Mouse (Mus musculus): ENCODE results near the gene Cdnf.

Gene Cdnf

GRCm38 (mm10) chr2:3512552-3513454 is at the start of gene Cdnf, which contains the start of the genes Gm45902 and Hspa14:
Gene Cdnf (plus strand): TSS chr2:3513030.
Gene Gm45902 (minus strand): TSS chr2:3512790.
Gene Hspa14 (minus strand): TSS chr2:3512814.
- DNase-seq, result peak; percentile 95 to 96

DNA sequence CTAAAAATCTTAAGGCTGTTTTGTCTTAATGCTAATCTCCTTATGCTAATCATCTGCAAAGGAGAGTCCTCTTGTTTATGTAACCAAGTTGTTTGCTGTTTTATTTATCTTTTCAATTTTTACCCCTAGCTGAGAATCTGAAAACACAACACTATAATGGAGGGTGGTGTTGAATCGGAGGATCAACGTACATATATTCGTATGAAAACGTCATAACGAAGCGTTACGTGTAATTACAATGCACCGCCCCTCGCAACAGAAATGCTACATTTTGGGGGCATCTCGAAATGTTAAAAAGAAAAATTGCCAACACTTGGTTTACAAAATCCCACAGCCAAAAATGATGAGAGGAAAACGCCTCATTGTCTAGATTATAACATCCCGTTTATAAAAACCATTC is 38.9 kb upstream of the Cdnf start:
- no peak for DNase-seq

DNA sequence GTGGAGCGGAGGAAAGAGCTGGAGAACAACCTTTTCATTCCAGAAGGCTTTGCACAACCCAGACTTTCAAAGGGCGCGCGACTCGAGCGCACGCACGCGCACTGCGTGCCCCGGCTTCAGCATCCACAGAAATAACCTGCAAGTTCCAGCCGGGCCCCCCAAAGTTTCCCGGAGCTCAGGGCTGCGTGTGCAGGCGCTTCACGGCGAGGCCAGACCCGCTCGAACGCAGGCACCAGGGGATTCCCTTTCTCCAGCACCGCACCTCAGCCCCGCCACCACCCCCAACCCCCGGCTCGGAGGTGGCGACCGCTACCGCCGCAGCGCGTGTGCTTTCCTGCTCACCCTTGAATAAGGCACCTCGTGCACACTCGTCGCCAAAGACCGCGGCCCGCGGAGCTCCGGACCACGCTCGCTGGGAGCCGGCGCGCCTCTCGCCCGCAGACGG is 38.4 kb upstream of the Cdnf start:
- peak; percentile 73 to 75 for DNase-seq

DNA sequence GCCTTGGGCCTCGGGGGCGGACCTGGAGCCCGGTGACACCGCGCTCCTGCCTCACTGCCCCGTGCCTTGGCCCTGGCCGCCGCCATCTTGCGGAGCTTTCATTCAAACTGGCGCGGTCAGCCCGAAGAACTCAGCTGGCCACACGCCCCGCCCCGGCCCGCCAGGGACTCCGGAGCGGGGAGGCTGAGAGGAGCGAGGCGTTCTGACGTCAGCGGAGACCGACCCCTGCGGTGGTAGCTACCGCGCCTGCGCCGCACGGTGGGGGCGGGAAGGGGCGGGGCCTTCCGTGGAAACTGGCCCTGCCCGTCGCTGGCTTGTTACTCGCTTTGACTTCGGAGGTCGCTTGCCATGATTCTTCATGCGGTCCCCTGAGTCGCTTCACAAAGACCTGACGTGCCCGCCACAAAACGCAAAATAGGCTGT is 38.0 kb upstream of the Cdnf start, which contains the start of gene Suv39h2:
Gene Suv39h2, minus strand, starts transcription at position 171 of the 423 bp plus-strand sequence.
- peak; percentile 99 to 100 for DNase-seq

DNA sequence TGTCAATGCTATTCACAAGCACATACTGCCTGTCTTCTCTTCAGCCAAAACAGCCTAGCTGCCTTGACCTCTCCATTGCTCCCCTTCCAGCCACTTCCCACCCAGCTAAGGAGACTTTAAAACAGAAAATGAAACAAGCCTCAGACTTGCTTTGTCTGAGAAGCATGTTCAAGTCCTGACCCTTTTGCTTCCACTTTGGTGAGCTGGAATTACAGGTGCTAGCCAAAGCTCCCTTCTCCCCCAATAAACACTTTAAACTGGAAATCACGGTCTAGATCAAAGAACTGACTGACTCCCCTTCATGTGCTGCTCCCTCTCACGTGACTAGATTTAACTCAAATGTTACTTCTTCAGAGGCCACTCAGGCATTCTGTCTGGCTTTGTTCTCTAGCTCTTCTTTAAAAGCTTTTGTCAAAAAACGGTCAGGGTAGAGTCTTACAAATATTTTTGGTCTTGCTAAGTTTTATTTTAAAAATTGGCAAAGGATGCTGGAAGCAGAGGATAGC is 37.0 kb upstream of the Cdnf start:
- DNase-seq, result no peak

GRCm38 (mm10) chr2:3480239-3480638 is 32.6 kb upstream of the Cdnf start:
- no peak for DNase-seq

DNA sequence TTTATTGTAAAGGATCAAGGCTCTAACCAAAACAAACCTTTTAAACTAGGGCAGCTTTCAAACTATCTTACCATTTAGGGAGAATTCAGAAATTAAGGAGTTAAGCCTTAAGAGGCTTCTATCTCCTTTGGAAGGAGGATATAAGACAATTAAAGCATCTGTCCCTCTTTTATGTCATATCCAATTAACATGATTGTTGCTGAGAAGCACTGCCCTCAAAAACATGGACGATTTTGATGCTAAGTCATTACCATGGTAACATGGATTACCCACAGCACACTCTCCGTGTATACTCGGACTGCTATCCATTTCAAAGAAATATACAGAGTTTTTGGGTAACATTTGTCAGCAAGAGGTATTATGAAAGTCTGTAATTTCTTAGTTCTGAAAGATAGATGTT is 23.0 kb upstream of the Cdnf start:
- DNase-seq, result no peak

DNA sequence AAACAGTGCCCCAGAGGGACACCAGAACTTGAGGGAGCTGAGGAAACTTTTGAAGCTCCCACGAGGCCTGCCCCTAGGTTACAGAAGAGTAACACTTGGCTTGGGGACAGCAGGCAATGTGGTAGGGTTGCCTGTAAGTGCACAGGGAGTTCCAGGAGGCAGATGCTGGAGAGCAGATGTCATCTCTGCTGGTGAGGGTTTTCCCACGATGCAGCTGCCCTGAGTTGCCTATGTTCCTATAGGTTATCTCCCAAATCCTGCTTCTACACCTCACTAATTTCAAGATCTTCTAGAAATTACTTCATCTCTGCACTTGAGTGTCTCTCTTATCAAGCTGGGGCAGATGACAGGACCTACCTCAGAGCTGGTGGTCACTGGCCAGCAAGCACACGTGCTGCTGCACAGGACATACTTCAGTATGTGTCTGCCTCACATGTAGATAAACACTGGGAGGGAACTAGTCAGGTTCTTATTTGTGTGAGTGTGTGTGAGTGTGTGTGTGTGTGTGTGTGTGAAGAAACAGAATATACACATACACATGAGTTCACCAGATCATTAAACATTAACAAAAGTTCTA is 18.9 kb upstream of the Cdnf start:
- DNase-seq, result no peak

DNA sequence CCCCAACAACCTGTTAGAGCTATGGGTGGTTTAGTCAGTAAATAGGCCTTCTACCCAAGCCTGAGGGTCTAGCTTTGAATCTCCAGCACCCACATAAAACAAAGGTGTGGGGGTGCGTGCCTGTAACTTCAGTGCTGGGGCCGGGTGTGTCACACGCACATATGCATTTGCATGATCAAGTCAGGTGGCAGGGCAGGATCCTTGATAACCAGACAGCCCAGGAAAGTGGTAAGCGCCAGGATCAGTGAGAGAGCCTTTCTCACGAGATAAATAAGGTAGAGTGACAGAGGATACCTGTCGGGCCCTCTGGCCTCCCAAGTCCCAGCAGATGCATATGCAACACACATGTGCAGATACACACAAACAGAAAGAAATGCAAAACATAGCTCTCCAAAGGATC is 13.3 kb upstream of the Cdnf start:
- DNase-seq, result no peak

GRCm38 (mm10) chr2:3500886-3501285 is 11.9 kb upstream of the Cdnf start:
- DNase-seq, result no peak

GRCm38 (mm10) chr2:3512076-3512475 is 754 bp upstream of the Cdnf start:
- DNase-seq, result peak; percentile 35 to 61

DNA sequence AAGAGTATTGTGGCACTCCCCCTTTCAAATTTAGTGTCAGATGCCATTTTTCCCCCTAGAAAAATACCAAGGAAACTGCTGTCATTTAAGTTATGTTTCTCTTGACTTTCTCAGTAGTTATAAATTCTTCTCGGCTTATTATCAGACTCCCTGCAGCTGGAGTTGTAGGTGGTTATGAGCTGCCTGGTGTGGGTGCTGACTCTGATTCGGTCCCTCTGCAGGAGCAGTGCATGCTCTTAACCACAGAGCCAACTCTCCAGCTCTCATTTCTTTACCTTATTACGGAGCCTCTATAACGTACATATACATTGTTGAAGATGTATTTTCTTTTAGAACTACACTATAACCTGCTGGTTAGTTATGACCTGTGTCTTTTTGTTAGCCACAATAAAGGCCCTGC is 9.7 kb downstream of the Cdnf start:
- no peak for DNase-seq

DNA sequence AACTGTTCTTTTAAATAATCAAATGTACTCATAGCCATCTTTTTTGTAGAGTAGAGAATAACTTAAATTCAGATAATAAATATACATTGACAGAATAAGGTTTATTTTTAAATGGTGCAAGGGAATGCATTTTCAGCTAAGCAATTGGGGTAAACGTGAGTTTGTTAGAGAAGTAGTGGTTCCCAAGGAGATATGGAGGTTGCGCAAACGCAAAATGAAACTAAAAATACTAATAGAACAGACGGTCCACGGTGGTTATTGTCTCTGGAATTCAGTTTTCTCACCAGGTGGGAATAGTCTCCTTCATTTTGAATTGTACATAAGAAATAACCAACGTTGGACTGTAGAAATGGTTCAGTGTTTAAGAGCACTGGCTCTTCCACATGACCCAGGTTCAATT is 13.5 kb downstream of the Cdnf start:
- DNase-seq, result no peak

DNA sequence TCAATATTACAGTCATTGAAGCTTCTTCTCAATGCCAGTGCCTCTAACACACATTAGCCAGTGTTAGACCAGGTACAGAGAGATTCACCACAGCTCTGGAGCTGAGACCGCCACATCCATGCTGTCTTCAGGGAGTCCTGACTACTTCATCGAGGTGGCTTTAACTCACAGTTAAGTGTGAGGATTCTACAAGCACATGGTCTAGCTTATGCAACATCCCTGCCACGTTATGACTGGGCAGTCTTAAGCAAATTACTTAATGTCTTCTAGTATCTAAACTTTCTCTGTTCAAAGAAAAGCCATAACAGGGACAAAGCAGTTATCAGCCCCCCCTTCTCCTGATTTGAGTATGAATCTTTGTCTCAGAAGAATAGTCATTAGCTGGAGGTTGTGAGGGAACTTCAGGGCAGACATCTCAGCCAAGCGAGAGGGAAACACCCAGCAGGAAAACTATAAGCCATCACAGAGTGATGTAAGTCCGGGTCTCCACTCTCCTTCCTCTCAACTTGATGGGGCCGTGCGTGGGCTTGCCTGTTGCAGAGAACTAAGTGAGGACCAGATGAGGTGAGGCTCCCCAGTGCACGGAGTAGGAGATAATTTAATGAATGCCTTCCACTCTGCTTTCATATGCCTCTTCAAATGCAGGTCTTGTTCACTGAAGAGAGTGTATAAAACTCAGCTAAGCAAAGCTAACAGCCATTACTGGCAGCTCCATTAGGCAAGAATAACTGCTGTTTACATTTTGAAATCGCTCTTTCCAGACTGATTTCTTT is 28.7 kb downstream of the Cdnf start:
- no peak for DNase-seq

GRCm38 (mm10) chr2:3546055-3546454 is 33.2 kb downstream of the Cdnf start:
- DNase-seq, result no peak

DNA sequence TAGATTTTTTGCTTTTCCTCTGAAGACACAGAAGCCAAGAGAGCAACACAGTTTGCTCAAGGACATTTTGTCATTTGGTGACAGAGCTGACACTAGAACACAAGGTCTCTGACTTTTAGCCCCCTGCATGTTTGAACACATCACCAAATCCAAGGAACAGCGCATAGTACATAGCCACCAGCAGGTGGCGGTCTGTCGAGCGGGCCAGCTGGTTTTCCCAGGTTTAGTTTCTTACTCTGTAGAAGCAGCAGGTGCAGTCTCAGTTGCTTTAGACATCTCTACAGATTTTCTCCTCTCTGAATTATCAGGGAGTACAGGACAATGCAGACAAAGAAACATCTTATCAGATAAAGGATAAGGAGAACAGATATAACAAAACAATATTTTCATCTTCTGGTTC is 33.8 kb downstream of the Cdnf start:
- DNase-seq, result peak; percentile 79 to 82

DNA sequence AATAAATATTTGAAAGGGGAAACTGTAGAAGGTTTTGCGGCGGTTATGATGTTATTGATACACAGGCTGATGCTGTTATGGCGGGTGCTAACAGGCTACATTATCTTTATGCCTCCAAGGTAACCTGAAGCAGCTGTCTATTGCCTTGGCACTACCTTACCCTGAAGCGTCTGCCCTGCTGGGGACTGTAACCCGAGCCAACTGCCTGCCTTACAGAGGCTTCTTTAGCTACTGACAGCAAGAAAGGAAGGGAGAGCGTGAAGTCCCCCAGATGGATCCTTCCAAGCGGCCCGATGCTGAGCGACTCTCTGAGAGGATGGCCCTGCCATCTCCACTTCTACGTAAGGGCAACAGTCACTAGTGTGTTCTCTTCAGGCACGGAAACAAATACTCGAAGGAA is 57.4 kb downstream of the Cdnf start, which contains the start of gene Fam107b:
Gene Fam107b, plus strand, starts transcription at position 303 of the 400 bp plus-strand sequence.
- DNase-seq, result peak; percentile 67 to 71

- peak; percentile 49 to 62 for DNase-seq
These were observed 57.8 kb downstream of the Cdnf start for GRCm38 (mm10) chr2:3570606-3571005.

DNA sequence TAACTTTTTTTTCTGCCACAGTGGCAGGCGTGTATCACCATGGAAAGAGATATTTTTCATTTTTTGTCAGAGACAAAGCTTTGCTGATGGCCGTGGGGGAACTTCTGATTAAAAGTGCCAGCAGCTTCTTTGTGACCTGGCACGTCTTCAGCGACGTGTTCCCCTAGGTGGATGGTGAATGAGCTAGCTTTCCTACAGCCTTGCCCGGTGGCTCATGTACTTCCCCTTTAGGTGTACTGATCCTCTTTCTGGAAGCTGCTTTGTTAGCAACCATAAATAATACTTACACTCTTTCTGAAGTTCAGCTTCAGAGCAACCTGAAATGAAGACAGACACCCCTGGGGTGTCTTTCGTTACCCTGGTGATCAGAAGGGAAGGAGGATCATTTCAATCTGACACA is 61.1 kb downstream of the Cdnf start:
- no peak for DNase-seq

DNA sequence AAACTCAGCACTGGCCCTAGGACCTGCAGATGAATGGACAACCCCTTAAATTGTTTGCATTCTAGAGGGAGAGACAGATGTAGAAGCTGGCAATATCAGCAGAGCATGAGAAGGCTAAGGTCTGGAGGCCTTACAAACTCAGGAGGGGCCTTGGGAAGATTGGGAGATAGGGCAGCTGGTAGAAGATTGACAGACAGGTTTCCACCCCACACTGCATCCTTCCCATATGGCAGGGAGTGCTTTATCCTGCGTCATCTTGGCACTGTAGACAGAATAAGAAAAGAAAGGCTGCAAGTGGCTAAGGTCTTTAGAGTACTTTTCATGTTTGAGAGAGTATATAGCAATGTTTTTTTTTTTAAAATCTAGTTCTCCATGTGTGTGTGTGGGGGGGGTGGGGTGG is 62.3 kb downstream of the Cdnf start:
- peak in 1 of 2 experiments; percentile 29 for DNase-seq

Measured in cerebellum, postnatal 14 days (tissue).